Mouse (Mus musculus): ENCODE data around the gene Tbrg4.

Gene Tbrg4

GRCm38 (mm10) chr11:6615250-6616205, 10.3 kb downstream of the Tbrg4 start:
- no peak for DNase-seq

- peak; percentile 77 for DNase-seq
Observed at GRCm38 (mm10) chr11:6605491-6606399, 20.1 kb downstream of the Tbrg4 start, which contains the start of gene Nacad. Gene Nacad (minus strand): TSS chr11:6606053.

GRCm38 (mm10) chr11:6605021-6605481, 20.8 kb downstream of the Tbrg4 start:
- peak; percentile 47 for DNase-seq

GRCm38 (mm10) chr11:6604604-6604936, 21.3 kb downstream of the Tbrg4 start:
- DNase-seq, result no peak

- peak; percentile 72 for DNase-seq
Observed at GRCm38 (mm10) chr11:6603887-6604603, 21.8 kb downstream of the Tbrg4 start.

GRCm38 (mm10) chr11:6603224-6603623, 22.6 kb downstream of the Tbrg4 start:
- no peak for DNase-seq

- no peak for DNase-seq
Observed at GRCm38 (mm10) chr11:6602662-6603061, 23.2 kb downstream of the Tbrg4 start.

- no peak for DNase-seq
Observed at GRCm38 (mm10) chr11:6601649-6602480, 24.0 kb downstream of the Tbrg4 start.

GRCm38 (mm10) chr11:6600284-6600944, 25.5 kb downstream of the Tbrg4 start:
- no peak for DNase-seq

- peak; percentile 31 for DNase-seq
Observed at GRCm38 (mm10) chr11:6599831-6600230, 26.0 kb downstream of the Tbrg4 start.

- peak; percentile 50 for DNase-seq
Observed at GRCm38 (mm10) chr11:6599011-6599681, 26.7 kb downstream of the Tbrg4 start.

- peak; percentile 30 for DNase-seq
Observed at GRCm38 (mm10) chr11:6598191-6598889, 27.5 kb downstream of the Tbrg4 start.

- peak; percentile 50 for DNase-seq
Observed at GRCm38 (mm10) chr11:6597523-6597922, 28.3 kb downstream of the Tbrg4 start.

- DNase-seq, result no peak
Observed at GRCm38 (mm10) chr11:6596616-6597015, 29.3 kb downstream of the Tbrg4 start.

- no peak for DNase-seq
Observed at GRCm38 (mm10) chr11:6596205-6596604, 29.7 kb downstream of the Tbrg4 start.

- DNase-seq, result no peak
Observed at GRCm38 (mm10) chr11:6595339-6595738, 30.5 kb downstream of the Tbrg4 start.

GRCm38 (mm10) chr11:6594845-6595244, 31.0 kb downstream of the Tbrg4 start:
- no peak for DNase-seq

GRCm38 (mm10) chr11:6593406-6593805, 32.5 kb downstream of the Tbrg4 start:
- no peak for DNase-seq

GRCm38 (mm10) chr11:6590933-6591675, 34.8 kb downstream of the Tbrg4 start:
- no peak for DNase-seq
